Mouse (Mus musculus) ovary, adult 2 months (tissue): Measurements from ENCODE around the gene Olfr1095. TPM values are rescaled to one million over a fixed set of nuclear protein-coding genes. Genes with fewer than 3 reads are reported as not detected.

Experiments
- polyA plus RNA-seq: library from polyadenylated mRNA; depleted of rRNA; stranded (reverse); fragments of >200 nt; gene quantifications from 2 replicates; pipeline ENCODE4 v1.2.3, GENCODE M21; 2012; rRNA removed

The Olfr1095 gene
- not detected in 2 replicates for polyA plus RNA-seq

DNA sequence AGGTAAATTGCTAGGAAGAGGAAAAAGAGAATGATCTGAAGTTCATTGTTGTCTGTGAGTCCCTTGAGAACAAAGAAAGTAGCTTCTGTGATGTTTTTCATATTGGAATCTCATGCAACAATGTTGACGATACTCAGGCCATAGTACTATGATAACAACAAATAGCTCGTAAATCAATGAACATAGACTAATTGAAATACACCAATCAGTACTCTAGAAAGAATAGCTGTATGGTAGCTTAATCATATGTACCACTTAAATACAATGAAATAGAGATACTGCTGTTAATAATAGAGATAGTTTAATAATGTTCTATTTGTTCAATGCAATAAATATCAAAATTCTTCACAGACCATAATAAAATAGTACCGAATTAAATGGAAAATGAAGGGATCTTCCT lies at the start of gene Olfr1095:
TSS of gene Olfr1095 (minus strand) at position 101 of the 400 bp plus-strand sequence.

DNA sequence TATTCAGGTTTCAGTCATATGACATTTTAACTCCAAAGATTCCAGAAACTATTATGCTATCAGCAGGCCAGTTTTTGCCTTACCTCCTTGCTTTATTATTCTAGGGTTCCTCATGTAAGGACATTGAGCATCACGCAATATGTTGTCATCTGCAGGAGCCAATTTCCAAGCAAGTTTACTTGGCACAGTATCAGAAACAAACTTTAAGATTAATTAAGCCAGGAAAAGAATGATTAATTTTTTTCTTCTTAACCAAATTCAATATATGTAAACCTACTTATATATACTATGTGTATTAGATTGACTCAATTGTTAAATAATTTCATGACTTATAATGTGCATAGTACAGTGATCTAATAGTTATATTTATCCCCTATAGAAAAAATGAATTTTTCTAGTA lies 40.6 kb upstream of the Olfr1095 start, which contains the start of gene Olfr1097:
TSS of gene Olfr1097 (minus strand) at position 101 of the 400 bp plus-strand sequence.

DNA sequence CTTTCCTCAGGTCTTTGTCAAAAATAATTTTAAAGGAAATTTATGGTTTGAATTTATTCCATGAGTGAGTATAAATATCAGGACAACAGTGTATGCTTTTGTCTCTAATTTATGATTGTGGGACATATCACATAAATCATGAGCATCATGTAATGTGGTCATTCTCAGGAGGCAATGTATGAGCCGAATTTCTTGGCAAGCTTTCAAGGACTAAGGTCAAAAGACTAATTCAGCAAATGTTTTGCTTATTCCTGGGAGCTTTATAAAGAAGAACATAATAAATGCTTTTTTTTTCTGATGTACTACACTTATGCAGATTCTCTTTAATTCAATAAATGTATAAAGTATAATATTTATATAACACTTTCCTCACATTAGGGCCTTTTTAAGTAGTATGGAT lies 23.2 kb upstream of the Olfr1095 start, which contains the start of gene Gm13723:
TSS of gene Gm13723 (minus strand) at position 101 of the 400 bp plus-strand sequence.

DNA sequence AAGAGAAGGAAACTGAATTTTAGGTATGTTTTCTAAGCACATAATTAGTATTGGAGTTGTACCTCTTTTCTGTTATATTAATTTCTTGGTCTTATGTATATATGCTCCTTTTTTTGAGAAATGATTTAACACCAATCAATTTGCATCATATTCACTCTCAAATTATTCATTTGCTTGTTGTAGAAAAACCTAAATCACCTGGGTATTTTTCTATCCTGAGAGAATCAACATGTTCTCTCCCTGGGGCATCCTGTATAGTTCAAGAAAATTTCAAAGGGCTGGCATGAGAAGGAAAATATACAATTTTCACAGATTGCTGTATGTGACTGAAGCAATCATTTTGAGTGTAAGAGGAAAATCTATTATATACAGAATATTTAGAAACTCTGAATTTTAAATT lies 27.1 kb downstream of the Olfr1095 start, which contains the start of gene Olfr1094:
TSS of gene Olfr1094 (plus strand) at position 301 of the 400 bp plus-strand sequence.

DNA sequence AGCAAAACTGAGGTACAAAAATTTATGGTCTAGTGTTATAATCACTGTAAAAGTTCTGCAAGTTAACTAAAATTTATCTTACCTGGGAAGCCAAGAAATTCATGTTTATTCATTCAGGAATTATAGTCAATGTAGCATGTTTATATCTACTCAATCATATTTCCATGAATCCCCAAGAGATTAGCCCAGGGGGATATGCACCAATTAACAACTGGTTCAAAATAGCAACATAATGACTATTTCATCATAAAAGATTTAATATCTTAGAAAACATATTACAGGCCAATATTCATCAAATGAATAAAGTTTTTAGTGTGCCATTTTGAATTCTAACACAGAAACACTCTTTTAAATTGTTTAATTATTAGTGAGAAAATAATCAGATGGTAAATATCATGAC lies 41.6 kb downstream of the Olfr1095 start, which contains the start of gene Olfr141:
TSS of gene Olfr141 (minus strand) at position 101 of the 400 bp plus-strand sequence.

Other genes with a start within 250 kb of the Olfr1095 start
- gene Olfr1084, start 212.0 kb downstream of the Olfr1095 start, polyA plus RNA-seq: not detected in 2 replicates
- gene Olfr1085, start 189.7 kb downstream of the Olfr1095 start, polyA plus RNA-seq: not detected in 2 replicates
- not detected in 2 replicates for gene Olfr1086, start 171.6 kb downstream of the Olfr1095 start, polyA plus RNA-seq
- not detected in 2 replicates for gene Olfr1087, start 153.3 kb downstream of the Olfr1095 start, polyA plus RNA-seq
- gene Olfr1089, start 118.0 kb downstream of the Olfr1095 start, polyA plus RNA-seq: not detected in 2 replicates
- not detected in 2 replicates for gene Olfr1090, start 92.7 kb downstream of the Olfr1095 start, polyA plus RNA-seq
- not detected in 2 replicates for gene Olfr1093, start 69.2 kb downstream of the Olfr1095 start, polyA plus RNA-seq
- gene Olfr141, start 41.7 kb downstream of the Olfr1095 start, polyA plus RNA-seq: not detected in 2 replicates
- gene Olfr1094, start 27.0 kb downstream of the Olfr1095 start, polyA plus RNA-seq: not detected in 2 replicates
- not detected in 2 replicates for gene Gm13723, start 23.1 kb upstream of the Olfr1095 start, polyA plus RNA-seq
- not detected in 2 replicates for gene Olfr1097, start 40.5 kb upstream of the Olfr1095 start, polyA plus RNA-seq
- not detected in 2 replicates for gene Olfr1098, start 72.8 kb upstream of the Olfr1095 start, polyA plus RNA-seq
- gene Olfr1099, start 109.0 kb upstream of the Olfr1095 start, polyA plus RNA-seq: not detected in 2 replicates
- not detected in 2 replicates for gene Olfr1100, start 128.3 kb upstream of the Olfr1095 start, polyA plus RNA-seq
- not detected in 2 replicates for gene Olfr1101, start 139.5 kb upstream of the Olfr1095 start, polyA plus RNA-seq
- gene Olfr1102, start 146.7 kb upstream of the Olfr1095 start, polyA plus RNA-seq: not detected in 2 replicates
- not detected in 2 replicates for gene Olfr1104, start 175.4 kb upstream of the Olfr1095 start, polyA plus RNA-seq
- gene Olfr1105, start 184.8 kb upstream of the Olfr1095 start, polyA plus RNA-seq: not detected in 2 replicates
- gene Olfr1106, start 200.6 kb upstream of the Olfr1095 start, polyA plus RNA-seq: not detected in 2 replicates
- gene Olfr1107, start 224.1 kb upstream of the Olfr1095 start, polyA plus RNA-seq: not detected in 2 replicates
- gene Olfr1109, start 244.3 kb upstream of the Olfr1095 start, polyA plus RNA-seq: not detected in 2 replicates